Mouse (Mus musculus) liver (tissue): ENCODE data around the gene Ccr10.
A peak's percentile ranks its signal among the peaks of the same experiment; 100 is the strongest.
"Not testable (repeated sequence)": the region's sequence is repeated elsewhere in the genome, so short reads cannot be mapped to it uniquely, and the experiment has no call there.

Source experiments
- DNase-seq: peaks from one replicate; pipeline ENCODE4 v3.0.0-alpha.2; 2020; ENCODE audit warnings: mixed read lengths

The Ccr10 gene

GRCm38 (mm10) chr11:101170354-101170810, 4.9 kb downstream of the Ccr10 start, which contains the start of gene Cntnap1:
Gene Cntnap1, plus strand, starts transcription at chr11:101170523.
- DNase-seq: no peak

DNA sequence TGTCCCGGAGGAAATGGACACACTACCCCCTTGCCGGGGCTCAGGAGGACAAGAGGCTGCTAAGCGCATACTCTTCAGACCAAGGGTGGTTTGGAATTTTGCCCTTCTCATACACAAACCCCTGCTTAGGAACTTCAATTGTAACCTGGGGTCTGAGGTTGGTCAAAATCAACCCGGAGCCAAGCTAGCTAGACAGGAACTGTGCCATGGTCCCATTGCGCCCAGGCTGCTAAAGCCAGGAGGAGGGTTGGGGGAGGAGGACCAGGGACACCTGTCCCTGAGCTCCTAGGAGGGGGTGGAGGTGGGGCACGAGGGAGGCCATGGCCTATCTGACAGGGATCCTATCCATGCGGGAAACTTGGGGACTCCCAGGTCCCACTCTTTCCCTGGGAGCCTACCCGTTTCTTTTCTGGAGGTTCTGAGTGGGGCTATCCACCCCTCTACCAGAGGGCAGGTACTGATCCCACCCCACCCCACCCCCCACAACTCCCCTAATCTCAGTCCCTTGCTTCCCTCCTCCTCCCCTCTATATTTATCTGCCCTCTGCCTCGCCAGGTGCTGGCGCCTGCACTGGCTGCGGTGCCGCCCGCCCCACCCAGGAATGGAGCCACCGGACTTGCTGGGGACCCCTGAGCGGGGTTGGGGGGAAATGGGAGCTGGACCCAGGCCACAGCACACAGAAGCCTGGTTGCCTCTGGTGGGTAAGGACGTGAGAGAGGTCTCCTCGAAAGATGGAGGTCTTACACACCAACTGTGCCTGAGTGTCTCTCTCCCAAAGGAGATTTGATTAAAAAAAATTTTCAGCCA, 5.7 kb downstream of the Ccr10 start:
- no peak for DNase-seq

- no peak for DNase-seq
Observed at GRCm38 (mm10) chr11:101168301-101168980, 6.8 kb downstream of the Ccr10 start.

DNA sequence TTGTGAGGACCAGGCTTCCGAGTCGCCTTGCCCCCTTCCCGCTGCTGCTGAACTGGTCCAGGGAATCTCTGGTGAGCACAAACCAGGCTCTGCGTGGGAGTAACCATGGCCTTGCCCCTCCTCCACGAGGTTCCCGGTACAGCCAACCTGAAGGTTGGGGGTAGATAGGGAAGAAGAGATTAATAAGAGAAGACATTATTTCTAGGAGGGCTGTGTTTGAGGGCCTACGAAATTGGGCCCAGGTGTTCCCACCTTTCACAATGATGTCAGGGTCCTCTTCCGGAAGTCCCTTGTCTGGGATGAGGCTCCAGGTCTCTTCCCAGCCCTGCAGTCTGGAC, 7.3 kb downstream of the Ccr10 start:
- DNase-seq: no peak

DNA sequence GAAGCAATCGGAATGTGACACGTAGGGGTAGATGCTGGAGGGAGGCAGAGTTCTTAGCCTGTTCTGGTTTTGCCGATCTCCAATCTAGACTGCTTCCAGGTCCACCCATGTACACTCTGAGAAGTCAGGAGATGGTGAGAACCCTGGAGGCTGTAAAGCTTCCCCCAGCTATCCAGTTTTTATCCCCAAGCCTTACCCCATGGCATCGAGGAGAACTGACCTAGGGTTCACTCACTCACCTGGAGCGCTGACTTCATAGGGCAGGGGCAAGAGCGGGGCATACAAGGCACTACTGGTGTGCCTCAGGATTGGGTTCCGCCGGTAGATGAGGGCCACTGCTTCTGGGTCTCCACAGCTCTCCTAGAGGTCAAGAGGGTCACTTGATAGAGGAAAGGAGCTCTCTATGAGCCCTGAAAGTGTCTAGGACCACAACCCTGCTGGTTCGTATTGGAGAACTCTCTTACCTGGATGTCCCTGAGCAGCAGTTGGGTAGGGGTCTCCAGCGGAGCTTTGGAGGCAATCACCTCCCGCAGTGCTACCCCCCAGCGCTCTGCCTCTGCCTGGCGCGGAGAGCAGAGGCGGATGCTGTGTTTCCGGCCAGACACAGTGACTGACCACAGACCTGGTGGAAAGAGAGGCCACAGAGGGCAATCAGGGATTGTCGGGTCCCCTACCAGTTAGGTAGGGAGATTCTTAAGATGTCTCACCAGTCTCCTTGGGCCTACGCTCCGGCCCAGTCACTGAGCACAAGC, 7.9 kb downstream of the Ccr10 start:
- DNase-seq: no peak

GRCm38 (mm10) chr11:101166357-101166756, 8.9 kb downstream of the Ccr10 start:
- no peak for DNase-seq

- peak; percentile 42 for DNase-seq
Observed at GRCm38 (mm10) chr11:101164677-101165580, 10.3 kb downstream of the Ccr10 start.

GRCm38 (mm10) chr11:101164351-101164665, 10.9 kb downstream of the Ccr10 start:
- DNase-seq: no peak

- no peak for DNase-seq
Observed at GRCm38 (mm10) chr11:101163476-101164350, 11.5 kb downstream of the Ccr10 start.

GRCm38 (mm10) chr11:101162772-101163171, 12.5 kb downstream of the Ccr10 start:
- no peak for DNase-seq

DNA sequence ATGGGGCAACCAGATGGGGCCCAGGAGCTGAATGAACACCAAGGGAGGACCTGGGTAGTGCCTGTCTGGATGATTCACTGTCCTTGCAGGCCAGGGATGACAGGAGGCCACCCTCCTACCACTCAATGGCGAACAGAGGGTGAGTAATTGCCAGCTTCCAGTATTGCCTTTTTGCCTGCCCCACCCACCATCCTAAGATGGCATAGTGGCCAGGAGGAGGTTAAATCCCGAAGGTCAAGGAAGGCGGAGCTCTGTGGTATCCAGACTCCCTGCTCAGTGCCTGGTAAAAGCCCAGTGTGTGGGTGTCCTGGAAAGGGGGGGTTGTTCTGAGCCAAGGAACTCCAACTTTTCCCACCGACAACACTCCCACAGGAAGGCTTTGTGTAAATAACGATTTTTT, 12.9 kb downstream of the Ccr10 start:
- no peak for DNase-seq

DNA sequence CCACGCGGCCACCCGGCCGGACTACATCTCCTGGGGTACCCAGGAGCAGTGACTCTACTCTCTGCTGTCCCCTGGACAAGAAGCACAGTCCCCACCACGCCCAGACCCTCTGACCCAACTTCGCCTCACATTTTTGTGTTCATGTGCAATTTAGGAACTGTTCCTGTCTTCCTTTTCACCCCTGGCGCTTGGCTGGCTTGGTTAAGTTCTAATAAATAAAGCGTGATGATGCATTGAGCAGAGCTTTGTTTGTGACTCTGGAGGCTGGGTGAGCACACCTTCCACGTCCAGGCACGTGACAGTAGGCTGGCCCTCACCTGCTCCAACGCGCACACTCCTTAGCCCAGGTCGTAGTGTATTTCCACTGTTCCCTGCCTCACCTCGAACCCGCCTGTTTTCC, 13.7 kb downstream of the Ccr10 start:
- DNase-seq: no peak

- not testable (repeated sequence) for DNase-seq
Observed at GRCm38 (mm10) chr11:101160981-101161505, 14.2 kb downstream of the Ccr10 start.

DNA sequence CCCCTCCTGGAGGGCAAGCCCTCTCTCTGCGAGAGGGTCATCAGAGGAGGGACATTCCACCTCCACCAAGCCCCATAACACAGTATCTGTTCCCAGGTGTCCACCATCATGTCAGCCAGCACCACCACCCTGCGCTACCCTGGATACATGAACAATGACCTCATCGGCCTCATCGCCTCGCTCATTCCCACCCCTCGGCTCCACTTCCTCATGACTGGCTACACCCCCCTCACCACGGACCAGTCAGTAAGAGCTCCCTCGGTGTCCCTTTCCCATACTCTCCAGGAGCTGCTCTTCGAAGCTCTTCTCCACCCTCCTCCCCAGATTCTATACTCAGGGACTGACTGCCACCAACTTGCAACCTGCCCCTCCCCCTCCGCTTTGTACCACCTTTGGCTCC, 15.1 kb downstream of the Ccr10 start:
- DNase-seq: not testable (repeated sequence)

DNA sequence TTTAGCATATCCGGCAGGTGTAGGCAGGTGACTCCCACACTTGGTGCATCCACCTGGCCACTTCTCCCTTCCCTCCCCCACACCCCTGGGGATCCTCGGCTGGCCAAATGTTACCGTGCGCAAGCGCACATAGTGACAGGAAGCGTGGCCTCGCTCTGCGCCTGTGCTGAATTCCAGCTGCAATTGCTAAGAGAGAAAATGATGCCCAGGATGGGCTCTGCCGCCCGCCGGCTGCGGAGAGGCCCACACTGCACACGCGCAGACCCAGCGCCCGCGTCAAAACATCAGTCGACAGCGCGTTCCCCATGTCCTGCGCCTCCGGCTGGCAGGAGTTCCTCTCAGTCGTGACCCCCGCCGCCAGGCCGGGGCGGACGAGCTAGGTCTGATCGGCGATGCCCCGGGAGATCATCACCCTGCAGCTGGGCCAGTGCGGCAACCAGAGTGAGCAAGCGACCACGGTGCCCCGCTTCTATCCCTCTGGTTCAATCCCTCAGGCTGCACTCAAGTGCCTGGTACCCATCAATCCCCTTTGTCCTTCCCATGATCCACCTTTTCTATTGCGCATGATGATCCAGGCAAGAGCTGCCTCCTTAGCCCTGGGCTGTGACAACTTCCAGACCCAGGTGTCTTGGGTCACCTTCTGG, 19.4 kb downstream of the Ccr10 start, which contains the start of gene Tubg2:
TSS of gene Tubg2 (plus strand) at position 180 of the 644 bp plus-strand sequence.
- peak; percentile 32 for DNase-seq

DNA sequence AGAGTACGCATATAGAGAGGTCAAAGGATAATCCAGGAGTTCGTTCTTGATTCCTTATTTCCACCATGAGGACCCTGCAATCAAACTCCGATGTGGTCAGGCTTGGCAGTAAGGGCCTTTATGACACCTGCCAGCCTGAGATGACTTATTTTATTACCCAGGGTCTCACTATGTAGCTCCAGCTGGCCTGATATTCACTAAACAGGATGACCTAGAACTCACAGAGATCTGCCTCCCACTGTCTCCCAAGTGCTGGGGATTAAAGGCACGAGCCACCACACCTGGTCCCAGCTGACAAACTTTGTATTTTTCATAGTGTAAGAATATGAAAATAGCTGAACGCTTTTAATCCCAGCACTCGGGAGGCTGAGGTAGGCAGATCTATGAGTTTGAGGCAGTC, 20.1 kb downstream of the Ccr10 start:
- no peak for DNase-seq

- DNase-seq: no peak
Observed at GRCm38 (mm10) chr11:101154648-101155047, 20.6 kb downstream of the Ccr10 start.

- DNase-seq: no peak
Observed at GRCm38 (mm10) chr11:101152825-101153224, 22.4 kb downstream of the Ccr10 start.

- no peak for DNase-seq
Observed at GRCm38 (mm10) chr11:101151063-101151462, 24.2 kb downstream of the Ccr10 start.
